Mouse (Mus musculus): ENCODE data around the gene Fam213b. TPM values are rescaled to one million over a fixed set of nuclear protein-coding genes. Genes with fewer than 3 reads are reported as not detected.

Fam213b gene
- polyA plus RNA-seq, 2 experiments, result 5.8 to 9.3 TPM

GRCm38 (mm10) chr4:154943323-154944039, 44.5 kb upstream of the Fam213b start:
- H3K27me3 ChIP-seq (ENCODE audit: control insufficient read depth, insufficient read depth, low read length), result peaks cover 8% of the 10 kb centered on the region
- 71% methylated on average over 6 of the region's 6 CpGs for WGBS (ENCODE audit: insufficient replicate concordance)
- H3K4me3 ChIP-seq (ENCODE audit: insufficient read depth in 1 of 2, low read depth in 2 of 2, low read length in 2 of 2), result no peak overlapping the region
- H3K4me2 ChIP-seq (ENCODE audit: low read depth), result no peak overlapping the region
- no peaks in the 10 kb centered on the region for H3K9me3 ChIP-seq (ENCODE audit: control insufficient read depth, low read length)
- no peak for DNase-seq (ENCODE audit: low read depth in 3 of 3, low spot score in 3 of 3)
- ATAC-seq (ENCODE audit: insufficient read depth), result no peak
- peak overlapping the region; percentile 44 for H3K27ac ChIP-seq
- TF ChIP-seq CTCF (IDR thresholded peaks at IDR 0.05; ENCODE audit: low read depth), result no peak
- TF ChIP-seq EP300 (IDR thresholded peaks at IDR 0.05; ENCODE audit: low read depth), result no peak
- H3K4me1 ChIP-seq (replicated peaks; ENCODE audit: control insufficient read depth in 2 of 2, insufficient read depth in 2 of 2, low read length in 1 of 2), result peaks cover 5 to 7% of the 10 kb centered on the region in 2 experiments
- H3K9ac ChIP-seq (replicated peaks), result peak overlapping the region; percentile 34
- no peaks in the 10 kb centered on the region for H3K36me3 ChIP-seq (replicated peaks; ENCODE audit: control insufficient read depth, insufficient read depth, low read depth)

DNA sequence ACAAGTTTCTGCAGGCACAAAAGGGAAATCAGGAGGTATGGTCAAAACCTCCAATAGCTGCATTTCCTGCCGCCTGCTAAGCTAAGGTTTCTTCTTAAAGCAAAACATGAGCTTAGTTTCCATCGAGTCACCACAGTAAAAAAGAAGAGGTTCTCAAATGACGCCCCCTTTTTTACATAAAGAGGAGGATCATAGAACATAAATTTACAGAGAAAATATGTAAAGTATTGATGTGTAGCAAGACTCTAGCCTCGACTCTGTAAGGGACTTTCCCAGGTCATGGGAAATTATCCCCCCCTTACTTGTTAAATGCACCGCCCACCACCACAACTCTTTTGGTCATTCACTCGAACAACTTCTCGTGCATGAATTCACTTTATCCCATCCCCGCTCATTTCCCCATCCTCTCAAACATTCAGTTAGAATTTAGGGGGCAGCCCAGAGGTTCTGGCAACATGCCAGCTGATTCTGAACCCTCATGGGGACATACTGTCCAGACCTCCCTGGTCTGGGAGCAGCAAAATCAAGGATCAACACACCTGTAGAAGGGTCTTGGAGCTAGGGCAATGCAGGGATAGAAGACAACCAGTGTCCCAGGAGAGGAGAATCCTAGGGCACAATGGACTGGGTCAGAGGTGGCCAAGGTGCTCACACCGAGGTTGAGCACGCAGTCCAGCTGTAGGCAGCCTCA, 43.8 kb upstream of the Fam213b start:
- Histone ChIP-seq H3K27me3 (ENCODE audit: control insufficient read depth, insufficient read depth, low read length) (peaks cover 4% of the 10 kb centered on the region), H3K36me3 (replicated peaks; ENCODE audit: control insufficient read depth, insufficient read depth, low read depth) (no peaks in the 10 kb centered on the region), H3K4me1 (replicated peaks; ENCODE audit: control insufficient read depth in 2 of 2, insufficient read depth in 2 of 2, low read length in 1 of 2) (peaks cover 5 to 7% of the 10 kb centered on the region in 2 experiments), H3K4me3 (ENCODE audit: insufficient read depth in 1 of 2, low read depth in 2 of 2, low read length in 2 of 2) (no peak overlapping the region), H3K27ac (no peak overlapping the region), H3K9me3 (ENCODE audit: control insufficient read depth, low read length) (no peaks in the 10 kb centered on the region), H3K9ac (replicated peaks) (no peak overlapping the region), H3K4me2 (ENCODE audit: low read depth) (no peak overlapping the region)
- 75% methylated on average over 10 of the region's 10 CpGs for WGBS (ENCODE audit: insufficient replicate concordance)
- no peak for DNase-seq (ENCODE audit: low read depth in 3 of 3, low spot score in 3 of 3)
- ATAC-seq (ENCODE audit: insufficient read depth), result no peak
- no peak for TF ChIP-seq CTCF (IDR thresholded peaks at IDR 0.05; ENCODE audit: low read depth)
- TF ChIP-seq EP300 (IDR thresholded peaks at IDR 0.05; ENCODE audit: low read depth), result no peak

- 77% methylated on average over 5 of the region's 5 CpGs for WGBS (ENCODE audit: insufficient replicate concordance)
- H3K27me3 ChIP-seq (ENCODE audit: control insufficient read depth, insufficient read depth, low read length), result peaks cover 4% of the 10 kb centered on the region
- TF ChIP-seq EP300 (IDR thresholded peaks at IDR 0.05; ENCODE audit: low read depth) (no peak), CTCF (IDR thresholded peaks at IDR 0.05; ENCODE audit: low read depth) (no peak)
- H3K4me1 ChIP-seq (replicated peaks; ENCODE audit: control insufficient read depth in 2 of 2, insufficient read depth in 2 of 2, low read length in 1 of 2), result peaks cover 5 to 7% of the 10 kb centered on the region in 2 experiments
- no peak overlapping the region for H3K9ac ChIP-seq (replicated peaks)
- ATAC-seq (ENCODE audit: insufficient read depth) (no peak), DNase-seq (ENCODE audit: low read depth in 3 of 3, low spot score in 3 of 3) (no peak)
- no peaks in the 10 kb centered on the region for H3K9me3 ChIP-seq (ENCODE audit: control insufficient read depth, low read length)
- no peaks in the 10 kb centered on the region for H3K36me3 ChIP-seq (replicated peaks; ENCODE audit: control insufficient read depth, insufficient read depth, low read depth)
- no peak overlapping the region for H3K4me2 ChIP-seq (ENCODE audit: low read depth)
- H3K4me3 ChIP-seq (ENCODE audit: insufficient read depth in 1 of 2, low read depth in 2 of 2, low read length in 2 of 2), result no peak overlapping the region
- no peak overlapping the region for H3K27ac ChIP-seq
These were observed 42.9 kb upstream of the Fam213b start for GRCm38 (mm10) chr4:154941831-154942230.

- no peaks in the 10 kb centered on the region; the same call in 1 of the 2 replicates for H3K27me3 ChIP-seq (ENCODE audit: control insufficient read depth, insufficient read depth, low read length)
These were observed 41.2 kb upstream of the Fam213b start for GRCm38 (mm10) chr4:154940156-154940555.

DNA sequence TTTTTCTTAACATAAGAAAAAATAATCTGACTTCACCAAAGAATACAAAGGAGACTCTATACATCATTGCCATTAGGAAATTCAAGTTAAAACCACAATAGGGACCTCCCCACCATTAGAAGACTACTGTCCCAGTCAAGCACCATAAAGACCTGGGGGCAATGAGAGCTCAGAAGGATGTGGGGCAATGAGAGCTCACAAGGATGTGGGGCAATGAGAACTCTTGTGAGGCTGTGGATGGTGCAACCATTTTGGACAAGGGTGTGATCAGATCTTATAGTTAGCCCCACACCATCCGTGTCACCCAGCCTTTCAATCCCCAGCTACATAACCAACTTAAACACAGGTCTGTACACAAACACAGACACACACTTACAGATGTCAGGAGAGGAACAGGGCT, 38.8 kb upstream of the Fam213b start:
- ATAC-seq (ENCODE audit: insufficient read depth) (no peak), DNase-seq (ENCODE audit: low read depth in 3 of 3, low spot score in 3 of 3) (no peak)
- 61% methylated on average over 1 of the region's 1 CpGs for WGBS (ENCODE audit: insufficient replicate concordance)
- Histone ChIP-seq H3K4me1 (replicated peaks; ENCODE audit: control insufficient read depth in 2 of 2, insufficient read depth in 2 of 2, low read length in 1 of 2) (no peaks in the 10 kb centered on the region), H3K4me2 (ENCODE audit: low read depth) (no peak overlapping the region), H3K9me3 (ENCODE audit: control insufficient read depth, low read length) (no peaks in the 10 kb centered on the region), H3K36me3 (replicated peaks; ENCODE audit: control insufficient read depth, insufficient read depth, low read depth) (no peaks in the 10 kb centered on the region), H3K27me3 (ENCODE audit: control insufficient read depth, insufficient read depth, low read length) (no peaks in the 10 kb centered on the region; the same call in 1 of the 2 replicates), H3K27ac (no peak overlapping the region), H3K4me3 (ENCODE audit: insufficient read depth in 1 of 2, low read depth in 2 of 2, low read length in 2 of 2) (no peak overlapping the region), H3K9ac (replicated peaks) (no peak overlapping the region)
- TF ChIP-seq CTCF (IDR thresholded peaks at IDR 0.05; ENCODE audit: low read depth) (no peak), EP300 (IDR thresholded peaks at IDR 0.05; ENCODE audit: low read depth) (no peak)

More at GRCm38 (mm10) chr4:154940156-154940555, 41.2 kb upstream of the Fam213b start:
- ATAC-seq (ENCODE audit: insufficient read depth), result no peak
- WGBS (ENCODE audit: insufficient replicate concordance), result 68% methylated on average over 2 of the region's 2 CpGs
- Histone ChIP-seq H3K4me3 (ENCODE audit: insufficient read depth in 1 of 2, low read depth in 2 of 2, low read length in 2 of 2) (no peak overlapping the region), H3K4me2 (ENCODE audit: low read depth) (no peak overlapping the region), H3K9ac (replicated peaks) (no peak overlapping the region), H3K27ac (no peak overlapping the region), H3K36me3 (replicated peaks; ENCODE audit: control insufficient read depth, insufficient read depth, low read depth) (no peaks in the 10 kb centered on the region), H3K9me3 (ENCODE audit: control insufficient read depth, low read length) (no peaks in the 10 kb centered on the region), H3K4me1 (replicated peaks; ENCODE audit: control insufficient read depth in 2 of 2, insufficient read depth in 2 of 2, low read length in 1 of 2) (peaks cover 5 to 6% of the 10 kb centered on the region in 2 experiments)
- DNase-seq (ENCODE audit: low read depth in 3 of 3, low spot score in 3 of 3), result no peak
- TF ChIP-seq EP300 (IDR thresholded peaks at IDR 0.05; ENCODE audit: low read depth), result no peak
- no peak for TF ChIP-seq CTCF (IDR thresholded peaks at IDR 0.05; ENCODE audit: low read depth)

Measured in liver, embryonic 14.5 days (tissue).